Mouse (Mus musculus): Measurements from ENCODE around the gene Prkar1b. TPM values are rescaled to one million over a fixed set of nuclear protein-coding genes. Genes with fewer than 3 reads are reported as not detected.
A peak's percentile ranks its signal among the peaks of the same experiment; 100 is the strongest.

The Prkar1b gene
- total RNA-seq, 2 experiments from 2014 or later, result 738 to 861 TPM

DNA sequence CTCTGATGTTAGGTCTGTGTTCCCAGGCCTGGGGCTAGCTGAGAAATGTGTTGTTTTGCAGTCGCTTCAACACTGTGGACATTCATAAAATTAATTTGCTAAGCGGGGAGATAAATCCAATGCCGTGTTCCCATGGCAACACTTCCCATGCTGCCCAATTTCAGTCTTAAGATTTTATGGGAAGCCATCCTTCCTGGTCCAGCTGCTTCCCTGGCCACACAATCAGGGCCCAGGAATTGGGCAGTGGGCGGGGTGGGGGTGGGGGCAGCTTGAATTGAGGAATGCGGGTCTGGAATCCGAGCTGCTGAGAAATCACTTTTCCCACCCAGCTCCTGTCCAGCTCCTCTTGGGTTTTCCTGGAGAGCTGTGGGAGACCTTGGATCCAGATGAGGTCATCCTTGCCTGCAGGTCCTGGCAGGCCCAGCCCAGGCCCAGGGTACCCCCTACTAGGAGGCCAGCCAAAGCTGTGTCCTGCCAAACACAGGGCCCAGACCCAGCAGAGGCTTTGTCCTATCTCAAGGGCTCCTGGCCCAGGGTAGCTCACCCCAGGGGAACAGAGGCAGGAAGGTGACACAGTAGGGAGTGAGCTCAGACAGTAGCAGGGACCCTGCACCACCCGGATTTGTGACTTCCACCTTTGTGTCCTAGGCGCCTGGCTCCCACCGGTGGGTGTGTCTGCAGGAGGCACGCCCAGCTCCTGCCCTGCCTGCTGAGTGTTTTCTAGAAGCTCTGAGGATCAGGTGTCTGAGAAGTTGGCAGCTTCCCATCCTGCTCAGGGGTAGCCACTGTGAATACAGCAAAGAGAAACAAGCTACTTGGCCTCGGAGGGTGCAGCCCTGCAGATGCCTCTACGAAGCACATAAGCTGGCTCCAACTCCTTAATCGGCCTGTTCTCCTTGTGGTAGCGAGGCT is 116.1 kb downstream of the Prkar1b start:
- no peak for DNase-seq (ENCODE audit: low spot score in 2 of 2)
- intact Hi-C loops (cut with DNase I), result no loop called here

DNA sequence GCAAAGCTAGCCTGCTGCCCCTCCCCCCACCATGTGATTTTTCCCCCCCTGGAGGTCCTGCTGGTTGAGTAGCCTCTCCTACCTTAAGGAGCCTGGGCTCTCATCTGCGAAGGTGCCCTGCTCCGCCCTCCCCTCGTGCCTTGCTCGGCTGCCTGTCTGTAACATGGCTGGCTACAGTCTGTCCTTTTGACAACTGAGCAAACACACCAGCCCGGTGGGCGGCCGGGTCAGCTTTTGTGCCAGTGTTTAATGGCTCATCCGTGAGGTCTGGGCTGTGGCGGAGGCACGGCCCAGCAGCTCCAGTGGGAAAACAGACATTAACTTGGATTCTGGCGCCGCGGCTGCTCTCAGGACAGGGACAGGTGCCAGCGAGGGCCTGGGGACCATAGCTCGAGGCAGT is 122.2 kb downstream of the Prkar1b start:
- DNase-seq (ENCODE audit: low spot score in 2 of 2), result no peak
- intact Hi-C loops (cut with DNase I), result no loop called here

DNA sequence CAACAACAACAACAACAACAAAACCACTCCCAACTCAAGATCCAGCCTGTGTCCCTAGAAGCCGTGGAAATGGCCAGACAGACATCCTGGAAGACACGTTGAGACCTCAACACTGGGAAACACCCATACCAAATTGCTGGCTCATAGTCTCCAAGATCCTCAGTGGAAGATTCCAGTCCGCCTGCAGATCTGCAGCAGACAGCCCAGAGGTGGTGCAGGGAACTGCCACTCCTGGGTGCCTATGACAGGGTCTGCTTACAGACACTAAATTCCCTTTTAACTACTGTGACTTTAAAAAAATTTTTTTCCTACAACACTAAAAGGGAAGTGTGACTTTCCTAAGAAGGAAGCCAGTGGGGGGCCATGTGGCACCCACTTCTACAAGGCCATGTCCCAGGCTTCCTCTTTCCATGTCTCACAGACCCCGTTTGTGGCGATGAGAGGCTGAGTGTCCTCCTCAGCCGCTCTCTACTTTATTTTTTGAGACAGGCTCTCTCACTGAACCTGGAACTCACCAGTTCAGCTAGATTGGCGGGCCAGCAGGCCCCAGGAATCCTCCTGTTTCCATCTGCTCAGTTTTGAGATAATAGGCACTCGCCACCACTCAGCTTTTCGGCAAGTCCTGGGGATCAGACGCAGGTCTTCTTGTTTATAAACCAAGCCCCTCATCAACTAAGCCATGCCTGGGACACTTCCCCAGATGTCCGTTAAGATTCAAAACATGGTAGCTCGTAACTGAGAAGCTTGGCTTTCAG is 125.3 kb downstream of the Prkar1b start:
- DNase-seq (ENCODE audit: low spot score in 2 of 2), result no peak
- intact Hi-C loops (cut with DNase I), result no loop called here

DNA sequence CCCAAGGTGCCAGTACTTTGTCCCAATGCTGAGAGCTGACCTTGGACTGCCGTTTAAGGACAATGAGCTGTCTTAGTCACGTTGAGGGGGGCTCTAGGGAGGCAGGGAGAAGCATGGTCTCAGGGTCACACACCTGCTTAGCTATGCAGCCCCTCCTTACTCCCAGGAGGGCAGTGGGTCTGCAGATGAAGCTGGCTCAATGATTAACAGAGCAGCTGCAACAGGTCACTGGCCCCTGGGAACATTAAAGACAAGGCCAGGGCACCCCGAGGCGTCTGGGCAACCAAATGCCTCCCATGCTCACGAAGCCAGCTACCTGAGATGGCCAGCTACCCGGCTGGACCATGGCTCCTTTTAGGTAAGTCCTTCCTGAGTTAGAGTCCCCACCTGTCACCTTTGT is 129.2 kb downstream of the Prkar1b start:
- intact Hi-C loops (cut with DNase I), result no loop called here
- DNase-seq (ENCODE audit: low spot score in 2 of 2), result no peak

DNA sequence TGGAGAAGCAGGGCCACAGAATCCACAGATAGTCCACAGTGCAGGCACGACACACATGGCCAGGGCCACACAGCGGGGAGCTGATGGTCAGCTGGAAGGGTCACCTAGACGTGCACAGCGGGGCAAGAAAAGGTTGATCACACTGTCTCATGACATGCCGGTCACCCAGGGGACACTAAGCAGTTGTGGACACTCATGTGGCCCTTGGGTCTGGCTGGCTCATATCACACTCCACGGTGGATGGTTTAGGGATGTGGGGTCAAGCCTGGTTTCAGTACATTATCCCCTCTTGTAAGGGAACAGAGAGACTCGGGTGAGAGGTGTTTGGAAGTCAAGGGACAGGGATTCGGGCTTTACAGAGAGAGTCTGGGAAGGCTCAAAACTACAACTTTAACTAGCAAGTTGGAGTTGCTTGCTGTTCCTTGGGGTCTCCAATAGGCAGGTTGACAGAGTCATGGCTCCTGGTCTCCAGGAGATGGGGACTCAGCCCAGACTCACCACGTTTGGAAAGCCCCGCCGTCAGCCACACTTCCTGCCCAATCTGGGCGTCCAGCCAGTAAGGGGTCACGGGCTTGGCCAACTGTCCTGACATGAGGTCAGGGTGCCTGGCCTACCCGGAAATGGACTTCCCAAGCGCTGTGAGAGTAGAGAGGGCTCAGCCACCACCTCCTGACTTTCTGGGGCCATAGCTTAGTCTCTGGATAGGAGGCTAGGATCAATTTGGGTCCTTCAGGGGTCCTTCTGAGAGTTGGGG is 132.3 kb downstream of the Prkar1b start:
- DNase-seq (ENCODE audit: low spot score in 2 of 2), result no peak
- intact Hi-C loops (cut with DNase I), result no loop called here

DNA sequence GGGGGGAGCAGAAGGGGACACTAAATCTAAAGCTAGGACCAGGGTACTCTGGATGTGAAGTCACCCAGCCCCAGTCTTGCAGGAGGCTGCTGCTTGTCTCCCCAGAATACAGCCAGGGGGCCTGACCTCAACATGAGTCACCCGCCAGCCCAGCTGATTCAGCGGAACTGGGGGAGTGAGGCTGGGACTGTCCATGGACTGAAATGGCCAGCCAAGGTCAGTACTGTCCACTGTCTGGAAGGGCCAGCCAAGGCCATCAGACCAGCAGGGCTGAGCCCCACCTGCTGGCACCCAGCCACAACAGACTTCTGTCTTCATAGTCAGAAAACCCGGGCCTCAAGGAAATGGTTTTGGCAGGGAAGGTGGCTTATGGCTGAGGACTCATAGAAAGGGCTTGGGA is 134.7 kb downstream of the Prkar1b start:
- intact Hi-C loops (cut with DNase I), result no loop called here
- DNase-seq (ENCODE audit: low spot score in 2 of 2), result no peak

DNA sequence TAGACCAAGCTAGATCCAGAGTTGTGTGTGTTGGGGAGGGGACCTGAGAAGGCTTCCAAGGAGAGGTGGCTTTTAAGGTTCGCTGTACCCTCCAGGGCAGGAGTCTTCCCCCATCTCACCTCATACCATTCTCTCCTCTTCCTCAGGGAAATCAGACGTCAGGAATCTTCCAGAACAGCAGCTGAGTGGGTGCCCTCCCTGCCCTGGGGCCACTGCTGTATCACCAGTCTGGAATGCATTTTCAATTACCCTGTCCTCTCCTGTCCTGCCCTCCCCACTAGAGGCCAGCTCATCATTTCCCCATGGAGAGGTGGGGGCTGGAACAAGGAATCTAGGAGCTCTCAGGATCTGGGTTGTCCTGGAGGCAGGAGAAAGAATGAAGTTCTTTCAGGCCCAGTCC is 139.2 kb downstream of the Prkar1b start:
- no peak for DNase-seq (ENCODE audit: low spot score in 2 of 2)
- intact Hi-C loops (cut with DNase I), result no loop called here

DNA sequence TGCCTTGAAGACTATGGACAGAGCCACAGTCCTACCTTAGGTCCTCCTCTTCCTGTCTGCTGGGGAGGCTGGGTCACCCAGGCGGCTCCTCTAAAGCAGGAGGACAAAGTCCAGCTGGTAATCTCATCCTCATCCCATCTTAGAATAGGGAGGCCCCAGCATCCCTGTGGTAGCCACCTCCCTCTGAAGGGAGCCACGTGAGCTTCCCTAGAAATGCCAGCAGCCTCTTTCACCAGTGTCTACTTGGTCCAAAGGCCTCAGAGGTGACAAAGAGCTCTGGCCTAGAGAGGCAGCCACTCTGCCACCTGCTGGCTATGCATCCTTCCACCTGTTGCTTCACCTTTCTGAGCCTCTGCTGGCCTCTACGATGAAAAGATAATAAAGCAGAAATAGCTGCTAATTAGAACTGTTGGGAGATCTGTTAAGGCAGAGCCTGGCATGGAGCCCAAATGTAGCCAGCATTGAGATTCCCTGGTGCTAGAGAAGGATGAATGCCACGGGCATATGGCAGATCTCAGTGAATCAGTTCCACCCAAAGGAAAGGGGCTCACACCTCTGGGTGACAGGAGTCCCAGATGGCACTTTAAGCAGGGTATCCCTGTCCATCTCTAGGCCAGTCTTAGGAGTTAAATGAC is 142.5 kb downstream of the Prkar1b start:
- no peak for DNase-seq (ENCODE audit: low spot score in 2 of 2)
- intact Hi-C loops (cut with DNase I), result loop anchor here (1.0 kb wide), 1 partner anchor 158 kb away; no protein-coding TSS in a partner anchor

DNA sequence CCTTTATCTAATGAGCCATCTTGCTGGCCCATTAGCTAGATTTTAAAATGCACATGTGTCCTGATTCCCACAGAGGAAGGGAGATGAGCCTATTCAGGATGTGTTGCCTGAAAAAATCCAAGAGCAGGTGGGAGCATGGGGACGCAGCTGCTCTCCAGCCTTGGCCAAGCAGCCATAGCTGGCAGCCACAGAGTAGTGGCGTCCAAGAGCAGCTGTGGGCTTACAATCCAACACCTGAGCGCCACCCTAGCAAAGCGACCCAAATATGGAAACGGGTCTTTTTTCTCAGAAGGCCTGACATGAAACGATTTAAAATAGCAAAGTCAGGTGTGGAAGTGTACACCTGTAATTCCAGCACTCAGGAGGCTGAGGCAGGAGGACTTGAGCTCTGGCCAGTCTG is 145.2 kb downstream of the Prkar1b start:
- DNase-seq (ENCODE audit: low spot score in 2 of 2), result no peak
- intact Hi-C loops (cut with DNase I), result no loop called here

DNA sequence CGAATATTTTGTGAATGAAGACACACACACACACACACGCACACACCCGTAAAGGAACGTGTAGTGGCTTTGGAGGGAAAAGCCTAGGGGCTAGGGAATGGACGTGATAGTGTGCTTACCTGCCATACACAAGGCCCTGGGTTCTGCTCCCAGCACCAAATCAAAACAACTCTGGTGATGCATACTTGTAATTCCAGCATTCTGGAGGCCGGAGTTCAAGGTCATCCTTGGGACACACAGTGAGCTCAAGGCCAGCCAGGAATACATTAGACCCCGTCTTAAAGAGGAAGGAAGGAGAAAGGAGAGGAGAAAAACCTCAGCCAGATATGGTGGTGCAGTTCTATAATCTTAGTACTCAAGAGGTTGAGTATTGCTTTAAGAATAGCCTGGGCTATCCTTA is 150.1 kb downstream of the Prkar1b start:
- intact Hi-C loops (cut with DNase I), result loop anchor here (5.0 to 10.0 kb wide), 3 partner anchors 85 to 142 kb away; no protein-coding TSS in a partner anchor
- DNase-seq (ENCODE audit: low spot score in 2 of 2), result no peak

DNA sequence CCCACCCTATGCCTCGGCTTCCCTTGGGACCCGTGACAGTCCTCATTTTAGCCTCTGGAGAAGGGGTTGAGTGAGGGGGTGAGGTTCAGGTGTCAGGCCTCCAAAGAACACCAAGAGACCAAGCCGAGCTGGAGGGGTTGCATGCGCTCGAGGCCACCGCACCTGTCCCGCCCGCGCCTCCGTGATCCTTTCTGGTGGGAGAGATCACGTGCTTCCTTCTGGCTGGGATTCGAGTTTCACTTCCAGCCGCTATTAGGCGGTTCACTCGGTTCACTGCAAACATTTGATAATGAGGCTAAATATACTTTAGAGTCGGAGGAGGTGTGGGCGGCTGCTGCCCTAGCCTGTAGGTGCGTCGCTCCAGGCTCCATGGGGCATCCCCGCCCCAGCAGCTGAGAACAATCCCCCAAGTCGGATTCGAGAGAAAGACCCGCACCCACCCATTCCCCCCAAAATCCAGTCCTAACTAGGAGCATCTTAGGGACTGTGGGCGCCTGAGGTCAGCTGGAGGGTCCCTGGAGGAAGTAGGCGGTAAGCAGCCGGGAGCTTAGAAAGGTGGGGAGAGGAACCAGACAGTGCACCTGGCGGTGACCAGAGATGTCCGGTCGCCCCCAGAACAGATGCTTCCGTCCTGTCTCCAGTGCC is 151.7 kb downstream of the Prkar1b start:
- peak; percentile 31 to 33 for DNase-seq (ENCODE audit: low spot score in 2 of 2)
- intact Hi-C loops (cut with DNase I), result loop anchor here (5.0 to 10.0 kb wide), 3 partner anchors 87 to 141 kb away; no protein-coding TSS in a partner anchor

DNA sequence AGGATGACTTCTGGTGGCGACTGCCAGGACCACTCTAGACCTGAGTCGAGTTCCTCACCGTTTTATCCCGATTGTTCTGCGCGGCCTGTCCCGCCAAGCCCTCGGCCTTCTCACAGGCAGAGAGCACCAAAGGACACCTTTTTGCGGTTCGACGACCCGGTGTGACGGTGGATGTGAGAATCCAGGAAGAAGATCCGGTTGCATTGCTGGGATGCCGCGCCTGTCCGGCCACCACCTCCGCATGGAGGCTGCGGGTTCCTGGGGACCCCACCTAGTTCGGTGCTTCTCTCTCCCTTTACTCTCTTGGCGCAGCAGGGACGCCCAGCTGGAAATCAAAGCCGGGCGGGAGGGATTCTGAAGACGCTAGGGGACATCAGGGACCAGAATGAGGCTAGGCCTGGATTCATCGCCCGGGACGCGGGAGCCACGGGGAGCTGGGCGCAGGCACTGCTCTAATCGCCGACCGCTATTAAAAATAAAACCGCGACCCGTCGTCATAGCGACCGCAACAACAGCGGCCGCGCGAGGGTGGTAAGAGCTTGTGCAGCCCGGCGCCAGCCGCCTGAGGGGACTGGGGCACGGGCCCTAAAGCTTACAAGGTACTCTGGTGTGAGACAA is 152.5 kb downstream of the Prkar1b start, which contains the start of gene Pdgfa:
TSS of gene Pdgfa (minus strand) at position 200 of the 618 bp plus-strand sequence.
- peak; percentile 40 to 41 for DNase-seq (ENCODE audit: low spot score in 2 of 2)
- intact Hi-C loops (cut with DNase I), result loop anchor here (5.0 to 10.0 kb wide), 3 partner anchors 88 to 140 kb away; no protein-coding TSS in a partner anchor

DNA sequence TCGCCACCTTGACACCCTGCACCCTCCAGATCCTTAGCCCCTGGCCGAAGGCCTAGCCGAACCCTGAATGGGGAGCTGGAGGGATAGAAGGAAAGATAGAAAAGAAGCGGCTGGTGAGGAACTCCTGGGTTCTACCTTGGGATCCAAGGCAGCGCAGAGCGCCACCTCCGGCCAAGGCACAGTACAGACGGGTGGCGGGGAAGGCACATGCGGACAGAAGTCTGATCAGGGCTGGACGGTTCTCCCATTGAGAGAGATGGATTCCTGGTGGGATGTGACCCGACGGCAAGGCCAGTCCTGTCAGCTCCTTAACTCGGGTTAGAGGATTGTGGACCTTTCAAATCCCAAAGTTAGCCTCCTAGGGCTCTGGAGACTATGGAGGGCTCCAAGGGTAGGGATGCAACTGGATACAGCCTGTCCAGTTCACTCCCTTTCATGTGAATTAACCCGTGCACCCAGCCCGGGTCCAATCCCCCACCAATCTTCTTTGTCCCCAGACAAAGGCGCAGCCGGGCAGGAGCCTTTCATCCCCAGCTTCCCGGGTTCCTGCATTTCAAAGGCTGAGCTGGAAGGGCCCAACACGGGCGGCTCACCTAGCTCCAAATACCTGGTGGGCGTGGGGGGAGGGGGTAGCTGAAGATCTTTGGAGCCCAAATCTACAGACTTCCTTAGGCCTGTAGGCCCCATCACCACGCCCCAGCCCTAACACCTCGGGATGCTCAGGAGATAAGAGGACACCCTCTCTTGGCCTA is 153.3 kb downstream of the Prkar1b start:
- intact Hi-C loops (cut with DNase I), result loop anchor here (5.0 to 10.0 kb wide), 3 partner anchors 88 to 139 kb away; no protein-coding TSS in a partner anchor
- peak; percentile 43 to 44 for DNase-seq (ENCODE audit: low spot score in 2 of 2)

DNA sequence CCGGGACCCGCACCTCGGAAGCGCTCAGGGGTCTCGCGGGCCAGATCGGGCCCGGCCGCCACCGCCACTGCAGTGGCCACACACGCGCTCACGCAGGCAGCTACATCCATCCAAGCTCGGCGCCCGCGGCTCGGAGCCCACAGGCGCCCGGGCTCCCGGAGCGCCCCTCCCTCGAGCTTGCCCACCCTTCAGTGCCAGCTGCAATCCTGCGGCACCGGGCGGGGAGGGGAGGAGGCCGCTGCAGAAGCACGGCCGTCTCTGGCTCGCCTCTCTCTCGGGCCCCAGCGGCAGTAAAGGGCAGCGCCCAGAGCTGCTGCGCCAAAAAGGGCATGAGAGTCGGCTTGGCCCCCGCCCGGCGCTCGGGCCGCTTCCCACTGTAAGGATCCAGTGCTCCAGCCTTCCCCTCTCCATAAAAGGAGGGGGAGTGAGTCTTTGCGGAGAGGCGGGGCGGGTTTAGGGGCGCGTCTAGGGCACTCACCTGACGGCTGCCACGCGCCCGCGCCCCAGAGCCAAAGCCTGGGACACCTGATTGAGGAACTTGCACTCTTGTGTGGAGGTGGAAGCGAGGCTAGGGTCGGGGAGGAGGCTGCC is 154.0 kb downstream of the Prkar1b start:
- intact Hi-C loops (cut with DNase I), result loop anchor here (5.0 to 10.0 kb wide), 3 partner anchors 89 to 139 kb away; no protein-coding TSS in a partner anchor

DNA sequence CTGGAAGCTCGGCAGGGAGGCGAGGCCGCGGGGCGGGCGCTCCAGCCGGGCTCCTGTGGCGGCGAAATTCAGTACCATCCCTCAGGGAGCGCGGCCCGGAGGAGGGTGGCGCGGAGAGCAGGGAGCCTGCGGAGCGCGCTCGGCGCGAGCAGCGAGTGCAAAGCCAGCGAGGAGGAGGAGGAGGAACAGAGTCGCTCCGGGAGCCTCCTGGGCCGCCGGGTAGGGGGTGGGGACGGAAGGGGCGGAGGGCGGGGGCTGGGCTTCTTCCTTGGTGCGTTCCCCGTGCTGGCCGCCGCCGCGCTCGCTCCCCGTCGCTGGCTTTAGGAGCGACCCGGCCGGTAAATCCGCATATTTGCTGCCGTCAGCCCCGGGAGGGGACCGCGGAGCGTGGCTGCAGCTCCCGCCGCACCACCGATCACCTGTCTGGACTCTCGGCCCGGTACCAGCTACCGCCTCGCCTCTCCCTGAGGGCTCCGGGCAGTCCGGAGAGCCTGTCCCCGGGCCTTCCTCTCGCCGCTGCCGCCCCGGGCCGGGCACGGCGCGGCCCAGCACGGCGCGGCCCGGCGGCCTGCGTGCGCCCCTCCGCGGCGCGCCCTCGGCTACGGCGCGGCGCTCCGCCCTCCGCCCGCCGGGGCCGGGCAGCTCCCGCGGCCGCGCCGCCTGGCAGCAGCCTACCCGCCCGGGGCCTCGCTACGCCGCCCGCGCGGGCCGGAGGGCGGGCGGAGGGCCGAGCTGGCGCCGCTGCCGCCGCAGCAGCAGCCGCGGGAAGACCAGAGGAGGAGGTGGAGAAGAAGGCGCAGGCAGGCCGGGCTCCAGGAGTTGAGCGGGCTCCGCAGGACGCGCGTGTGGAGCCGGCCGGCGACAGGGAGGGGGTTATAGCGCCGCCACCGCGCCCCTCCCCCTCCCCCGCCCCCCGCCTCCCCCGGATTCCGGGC is 154.7 kb downstream of the Prkar1b start:
- intact Hi-C loops (cut with DNase I), result loop anchor here (5.0 to 10.0 kb wide), 4 partner anchors 90 to 140 kb away; no protein-coding TSS in a partner anchor
- DNase-seq (ENCODE audit: low spot score in 2 of 2), result peak; percentile 78 to 84

More for the DNA sequence above, 154.0 kb downstream of the Prkar1b start:
- DNase-seq (ENCODE audit: low spot score in 2 of 2), result peak; percentile 74 to 77
